Mouse (Mus musculus) kidney, postnatal 14 days (tissue): ENCODE measurements around the gene Frmd4b.

ENCODE experiments used
- DNase-seq: peaks from one replicate; pipeline ENCODE4 v3.0.0; 2022; ENCODE audit warnings: mixed read lengths

Frmd4b gene

GRCm38 (mm10) chr6:97308562-97308961, 308.8 kb downstream of the Frmd4b start:
- no peak for DNase-seq

- no peak for DNase-seq
Observed at GRCm38 (mm10) chr6:97307231-97307630, 310.1 kb downstream of the Frmd4b start.

GRCm38 (mm10) chr6:97306351-97306750, 311.0 kb downstream of the Frmd4b start:
- no peak for DNase-seq

GRCm38 (mm10) chr6:97305491-97305890, 311.9 kb downstream of the Frmd4b start:
- DNase-seq: no peak

GRCm38 (mm10) chr6:97305010-97305409, 312.3 kb downstream of the Frmd4b start:
- DNase-seq: no peak

- no peak for DNase-seq
Observed at GRCm38 (mm10) chr6:97303277-97304109, 313.8 kb downstream of the Frmd4b start.

GRCm38 (mm10) chr6:97302303-97302702, 315.0 kb downstream of the Frmd4b start:
- DNase-seq: no peak

- no peak for DNase-seq
Observed at GRCm38 (mm10) chr6:97300659-97301058, 316.7 kb downstream of the Frmd4b start.

- DNase-seq: no peak
Observed at GRCm38 (mm10) chr6:97300180-97300579, 317.2 kb downstream of the Frmd4b start.

- no peak for DNase-seq
Observed at GRCm38 (mm10) chr6:97297151-97297550, 320.2 kb downstream of the Frmd4b start.

- DNase-seq: no peak
Observed at GRCm38 (mm10) chr6:97295866-97296527, 321.3 kb downstream of the Frmd4b start.

- no peak for DNase-seq
Observed at GRCm38 (mm10) chr6:97295416-97295815, 321.9 kb downstream of the Frmd4b start.

- DNase-seq: no peak
Observed at GRCm38 (mm10) chr6:97293667-97294569, 323.4 kb downstream of the Frmd4b start.

GRCm38 (mm10) chr6:97292894-97293293, 324.4 kb downstream of the Frmd4b start:
- DNase-seq: no peak

GRCm38 (mm10) chr6:97292096-97292495, 325.2 kb downstream of the Frmd4b start:
- no peak for DNase-seq

- DNase-seq: no peak
Observed at GRCm38 (mm10) chr6:97291159-97291908, 326.0 kb downstream of the Frmd4b start.

GRCm38 (mm10) chr6:97290687-97291086, 326.7 kb downstream of the Frmd4b start:
- DNase-seq: no peak

- no peak for DNase-seq
Observed at GRCm38 (mm10) chr6:97289838-97290237, 327.5 kb downstream of the Frmd4b start.

GRCm38 (mm10) chr6:97289316-97289820, 328.0 kb downstream of the Frmd4b start:
- no peak for DNase-seq

- DNase-seq: no peak
Observed at GRCm38 (mm10) chr6:97288047-97288855, 329.1 kb downstream of the Frmd4b start.

GRCm38 (mm10) chr6:97286332-97286731, 331.0 kb downstream of the Frmd4b start:
- DNase-seq: no peak
